Mouse (Mus musculus): ENCODE data around the gene Hcfc1r1.

DNA sequence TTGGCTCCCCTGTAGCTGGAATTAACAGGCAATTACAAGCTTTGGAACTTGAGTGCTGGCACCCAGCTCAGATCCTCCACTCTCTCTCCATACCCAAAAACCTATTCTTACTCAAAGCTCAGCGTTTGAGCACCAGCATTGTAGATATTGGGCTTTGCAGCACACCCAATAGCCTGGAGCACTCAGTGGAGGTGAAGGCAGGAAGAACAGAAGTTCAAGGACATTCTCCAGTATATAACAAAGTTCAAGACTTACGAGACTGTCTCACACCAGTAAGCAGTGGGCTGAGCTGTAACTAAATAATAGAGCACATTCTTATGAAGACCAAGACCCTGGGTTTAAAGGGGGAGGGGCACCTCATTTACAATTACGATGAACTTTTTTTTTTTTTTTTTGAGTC lies 635 bp upstream of the Hcfc1r1 start:
- TF ChIP-seq CTCF (IDR thresholded peaks at IDR 0.05; ENCODE audit: low read depth) (no peak), EP300 (optimal IDR thresholded peaks at IDR 0.05) (no peak)

Data from stomach, postnatal 0 days (tissue).